ENCODE assay signal across 10 mouse cellular contexts in genomic region chr3:152213416-152213815, GRCm38 (mm10). TPM values are rescaled to one million over a fixed set of nuclear protein-coding genes. Genes with fewer than 3 reads are reported as not detected.
DNase-seq lines count a peak whose midpoint lies in the region; ATAC-seq and TF ChIP-seq lines count a peak whose summit lies in the region.
"Had no signal": no experiment of that assay in that cellular context is flagged by ENCODE, and none has a peak within 500 bp of the region (broad histone marks: within the 10 kb centered on the region; RNA-seq: fewer than 3 reads in every experiment).

No protein-coding gene starts in this region.

- peak overlapping the region; percentile 55 for H3K4me2 ChIP-seq in heart, embryonic 12.5 days
- H3K4me2 ChIP-seq in hindbrain, embryonic 13.5 days: peak overlapping the region; percentile 90

- WGBS in heart, embryonic 12.5 days: 53% methylated on average over 3 of the region's 3 CpGs
- 61% methylated on average over 3 of the region's 3 CpGs for WGBS in hindbrain, embryonic 13.5 days
- WGBS in midbrain, embryonic 10.5 days: 84% methylated on average over 3 of the region's 3 CpGs

- no peak for ATAC-seq in heart, embryonic 12.5 days (ENCODE audit: insufficient number of reproducible peaks, low FRiP score)
- no peak for ATAC-seq in G1E (ENCODE audit: extremely low read depth, insufficient number of reproducible peaks, low FRiP score, poor library complexity, severe bottlenecking)
- no peak for ATAC-seq in hindbrain, embryonic 13.5 days (ENCODE audit: low FRiP score)

- no peak overlapping the region for H3K9ac ChIP-seq in heart, embryonic 12.5 days
- H3K9ac ChIP-seq in hindbrain, embryonic 13.5 days: no peak overlapping the region

- H3K4me1 ChIP-seq in heart, embryonic 12.5 days (replicated peaks): peaks cover 19% of the 10 kb centered on the region
- peaks cover 27% of the 10 kb centered on the region for H3K4me1 ChIP-seq in G1E (ENCODE audit: insufficient read depth, low read depth, low read length)
- peaks cover 38% of the 10 kb centered on the region for H3K4me1 ChIP-seq in hindbrain, embryonic 13.5 days (replicated peaks)
- H3K4me1 ChIP-seq in midbrain, embryonic 10.5 days: peaks cover 32% of the 10 kb centered on the region

- H3K27me3 ChIP-seq in heart, embryonic 12.5 days (replicated peaks): no peaks in the 10 kb centered on the region
- H3K27me3 ChIP-seq in G1E (ENCODE audit: insufficient read depth, low read length): no peaks in the 10 kb centered on the region
- H3K27me3 ChIP-seq in hindbrain, embryonic 13.5 days: no peaks in the 10 kb centered on the region
- no peaks in the 10 kb centered on the region for H3K27me3 ChIP-seq in midbrain, embryonic 10.5 days (ENCODE audit: low read depth, poor library complexity, severe bottlenecking)

- TF ChIP-seq CTCF in G1E (IDR thresholded peaks at IDR 0.05; ENCODE audit: low read depth, low read length): no peak

- no peak overlapping the region for H3K27ac ChIP-seq in heart, embryonic 12.5 days (ENCODE audit: poor library complexity, severe bottlenecking)
- H3K27ac ChIP-seq in hindbrain, embryonic 13.5 days: no peak overlapping the region
- no peak overlapping the region for H3K27ac ChIP-seq in midbrain, embryonic 10.5 days (replicated peaks)

- no peaks in the 10 kb centered on the region for H3K9me3 ChIP-seq in heart, embryonic 12.5 days (replicated peaks)
- H3K9me3 ChIP-seq in G1E (replicated peaks): no peaks in the 10 kb centered on the region
- no peaks in the 10 kb centered on the region for H3K9me3 ChIP-seq in hindbrain, embryonic 13.5 days
- H3K9me3 ChIP-seq in midbrain, embryonic 10.5 days (replicated peaks): no peaks in the 10 kb centered on the region

- H3K36me3 ChIP-seq in heart, embryonic 12.5 days: peaks cover 31% of the 10 kb centered on the region
- H3K36me3 ChIP-seq in G1E (replicated peaks): peaks cover 35% of the 10 kb centered on the region
- peaks cover 33% of the 10 kb centered on the region for H3K36me3 ChIP-seq in hindbrain, embryonic 13.5 days
- H3K36me3 ChIP-seq in midbrain, embryonic 10.5 days: peaks cover 60% of the 10 kb centered on the region

- no peak for DNase-seq in heart, adult 18-20 months
- DNase-seq in G1E (ENCODE audit: low spot score): no peak
- no peak for DNase-seq in midbrain, embryonic 10.5 days (ENCODE audit: low spot score)
- no peak for DNase-seq in left cerebral cortex, adult 18-20 months (ENCODE audit: low spot score in 2 of 2)
- no peak for DNase-seq in adrenal gland, postnatal 25 days
- no peak for DNase-seq in testis, postnatal 14 days (ENCODE audit: low spot score)
- DNase-seq: adrenal gland, adult 2 months; kidney, adult 2 months had no signal

- peak overlapping the region; percentile 22; the same call in 1 of the 2 replicates for H3K4me3 ChIP-seq in heart, embryonic 12.5 days
- peak overlapping the region; percentile 93; the same call in 1 of the 2 replicates for H3K4me3 ChIP-seq in G1E (ENCODE audit: low read depth, low read length)
- peak overlapping the region; percentile 69 for H3K4me3 ChIP-seq in hindbrain, embryonic 13.5 days
- H3K4me3 ChIP-seq in midbrain, embryonic 10.5 days: peak overlapping the region; percentile 74

RNA-seq across cellular contexts. Expression of gene Fubp1, which starts 3.2 kb away (rescaled TPM):
- 142 and 146 TPM in 2 replicates for polyA plus RNA-seq in heart, embryonic 12.5 days (2016; fragmentation: Nextera tagmentation; extraction: Ambion mirVana)
- total RNA-seq in heart, adult 18-20 months (2021): 10 to 100 TPM; 51.2 to 52.5 TPM
- total RNA-seq in G1E (2014; fragmentation: Nextera tagmentation): 313 and 324 TPM in 2 replicates
- 250 and 310 TPM in 2 replicates for total RNA-seq in G1E (2017)
- polyA plus RNA-seq in G1E (2012): 577 and 846 TPM in 2 replicates
- polyA plus RNA-seq in hindbrain, embryonic 13.5 days (2015; fragmentation: Nextera tagmentation; extraction: Ambion mirVana): 297 and 299 TPM in 2 replicates
- 411 and 422 TPM in 2 replicates for polyA plus RNA-seq in midbrain, embryonic 10.5 days (2016; fragmentation: Nextera tagmentation; extraction: Ambion mirVana)
- 100 to 1,000 TPM; 116 to 121 TPM for total RNA-seq in left cerebral cortex, adult 18-20 months (2021)
- 157 and 210 TPM in 2 replicates for total RNA-seq in adrenal gland, postnatal 25 days (2021)

RNA-seq across cellular contexts. Expression of gene Dnajb4, which starts 3.3 kb away (rescaled TPM):
- polyA plus RNA-seq in heart, embryonic 12.5 days (2016; fragmentation: Nextera tagmentation; extraction: Ambion mirVana): 53.0 and 56.3 TPM in 2 replicates
- 100 to 1,000 TPM; 118 to 137 TPM for total RNA-seq in heart, adult 18-20 months (2021)
- total RNA-seq in G1E (2014; fragmentation: Nextera tagmentation): 27.3 and 32.6 TPM in 2 replicates
- total RNA-seq in G1E (2017): 23.8 and 26.4 TPM in 2 replicates
- 1.3 and 2.4 TPM in 2 replicates for polyA plus RNA-seq in G1E (2012)
- 37.0 and 37.5 TPM in 2 replicates for polyA plus RNA-seq in hindbrain, embryonic 13.5 days (2015; fragmentation: Nextera tagmentation; extraction: Ambion mirVana)
- 20.1 and 22.6 TPM in 2 replicates for polyA plus RNA-seq in midbrain, embryonic 10.5 days (2016; fragmentation: Nextera tagmentation; extraction: Ambion mirVana)
- 10 to 100 TPM; 74.9 to 82.4 TPM for total RNA-seq in left cerebral cortex, adult 18-20 months (2021)
- 35.4 and 36.6 TPM in 2 replicates for total RNA-seq in adrenal gland, postnatal 25 days (2021)

RNA-seq across cellular contexts. Expression of gene Gipc2, which starts 47.4 kb away (rescaled TPM):
- 1.3 and 4.5 TPM in 2 replicates for polyA plus RNA-seq in heart, embryonic 12.5 days (2016; fragmentation: Nextera tagmentation; extraction: Ambion mirVana)
- 1 to 10 TPM; 4.4 to 5.0 TPM for total RNA-seq in heart, adult 18-20 months (2021)
- total RNA-seq in G1E (2014; fragmentation: Nextera tagmentation) (not detected in 2 replicates), G1E (2017) (0.33 TPM in 1 of 2 replicates, not detected in the other)
- polyA plus RNA-seq in G1E (2012): not detected in 2 replicates
- 8.4 and 9.2 TPM in 2 replicates for polyA plus RNA-seq in hindbrain, embryonic 13.5 days (2015; fragmentation: Nextera tagmentation; extraction: Ambion mirVana)
- 0.95 and 1.5 TPM in 2 replicates for polyA plus RNA-seq in midbrain, embryonic 10.5 days (2016; fragmentation: Nextera tagmentation; extraction: Ambion mirVana)
- total RNA-seq in left cerebral cortex, adult 18-20 months (2021): 1 to 10 TPM; 3.2 to 3.5 TPM
- total RNA-seq in adrenal gland, postnatal 25 days (2021): 1.1 TPM in 1 of 2 replicates, not detected in the other

RNA-seq across cellular contexts. Expression of gene Nexn, which starts 52.7 kb away (rescaled TPM):
- 226 and 246 TPM in 2 replicates for polyA plus RNA-seq in heart, embryonic 12.5 days (2016; fragmentation: Nextera tagmentation; extraction: Ambion mirVana)
- total RNA-seq in heart, adult 18-20 months (2021): 100 to 1,000 TPM; 321 to 331 TPM
- not detected in 2 replicates for total RNA-seq in G1E (2014; fragmentation: Nextera tagmentation)
- 0.35 and 1.0 TPM in 2 replicates for total RNA-seq in G1E (2017)
- polyA plus RNA-seq in G1E (2012): not detected in 2 replicates
- 3.1 and 3.8 TPM in 2 replicates for polyA plus RNA-seq in hindbrain, embryonic 13.5 days (2015; fragmentation: Nextera tagmentation; extraction: Ambion mirVana)
- 3.0 and 4.5 TPM in 2 replicates for polyA plus RNA-seq in midbrain, embryonic 10.5 days (2016; fragmentation: Nextera tagmentation; extraction: Ambion mirVana)
- 1 to 10 TPM; 2.1 to 3.7 TPM for total RNA-seq in left cerebral cortex, adult 18-20 months (2021)
- 3.5 and 4.7 TPM in 2 replicates for total RNA-seq in adrenal gland, postnatal 25 days (2021)
- polyA plus RNA-seq: adrenal gland, adult 2 months had no signal

Comparison
In these comparisons a context has a peak if more than half of its experiments do, and no peak if none do; other contexts are left out.
1. H3K4me3 ChIP-seq: peak in every context shown above with its lines; median percentile 93 in G1E; 74 in midbrain, embryonic 10.5 days; 69 in hindbrain, embryonic 13.5 days; 22 in heart, embryonic 12.5 days.